Mouse (Mus musculus): ENCODE measurements around the gene Rbm18. TPM values are rescaled to one million over a fixed set of nuclear protein-coding genes. Genes with fewer than 3 reads are reported as not detected.

The Rbm18 gene
- total and polyA plus RNA-seq, 2 experiments from 2014 or later, result 61.4 to 98.7 TPM

DNA sequence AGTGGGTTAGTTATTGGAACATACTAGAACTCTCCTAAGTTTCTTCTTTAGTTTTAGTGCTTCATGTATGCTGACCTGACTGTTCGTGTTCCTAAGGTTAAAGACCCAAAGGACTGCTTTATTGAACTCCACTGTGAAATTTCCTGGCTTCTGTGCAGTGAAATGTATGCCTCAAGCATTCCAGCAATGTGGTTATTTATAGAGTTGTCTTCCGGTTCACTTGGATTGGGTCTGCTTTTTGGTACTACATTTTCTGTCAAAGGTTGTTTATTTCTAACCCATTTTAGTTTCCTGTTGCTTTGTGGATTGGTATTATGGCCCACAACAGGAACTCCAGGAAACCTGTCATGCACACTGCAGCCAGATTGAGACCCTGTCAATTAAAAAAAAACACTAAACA is 2.5 kb upstream of the Rbm18 start:
- no peaks in the 10 kb centered on the region for H3K27me3 ChIP-seq (ENCODE audit: insufficient read depth, low read length)
- H3K9me3 ChIP-seq (ENCODE audit: low read length), result no peaks in the 10 kb centered on the region
- H3K4me3 ChIP-seq (ENCODE audit: low read depth, low read length), result no peak overlapping the region
- H3K4me2 ChIP-seq (ENCODE audit: low read depth), result no peak overlapping the region
- H3K36me3 ChIP-seq (ENCODE audit: insufficient read depth), result peaks cover 7% of the 10 kb centered on the region; the same call in 1 of the 2 replicates
- H3K27ac ChIP-seq (ENCODE audit: low read depth, low read length), result no peak overlapping the region
- TF ChIP-seq CTCF (IDR thresholded peaks at IDR 0.05; ENCODE audit: low read depth), result no peak
- DNase-seq (no peak), ATAC-seq (no peak)
- H3K4me1 ChIP-seq (ENCODE audit: insufficient read depth), result peaks cover 6% of the 10 kb centered on the region
- H3K9ac ChIP-seq, result no peak overlapping the region
- 77% methylated on average over 2 of the region's 2 CpGs for WGBS

DNA sequence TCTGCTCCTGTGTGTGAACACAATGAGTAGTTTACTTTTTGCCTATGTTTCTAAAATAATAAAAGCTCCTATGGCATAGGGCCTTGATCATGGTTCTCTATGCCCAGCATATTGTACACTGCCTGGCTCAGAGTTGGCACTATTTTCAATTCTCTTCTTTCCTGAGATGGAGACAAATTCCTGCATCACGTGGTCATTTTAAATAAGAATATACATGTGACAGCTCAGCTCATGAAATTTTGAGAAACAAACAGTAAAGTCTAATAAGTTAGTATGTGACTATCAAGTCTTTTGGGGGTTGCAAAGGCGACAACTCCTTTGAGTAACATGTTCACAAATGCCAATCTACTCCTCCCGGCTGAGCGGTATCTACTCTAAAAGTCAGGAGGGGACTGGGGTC is 686 bp downstream of the Rbm18 start:
- H3K4me2 ChIP-seq (ENCODE audit: low read depth), result peak overlapping the region; percentile 61
- 2% methylated on average over 4 of the region's 4 CpGs for WGBS
- no peak for ATAC-seq
- no peak for TF ChIP-seq CTCF (IDR thresholded peaks at IDR 0.05; ENCODE audit: low read depth)
- H3K4me1 ChIP-seq (ENCODE audit: insufficient read depth), result peaks cover 6% of the 10 kb centered on the region
- peak overlapping the region; percentile 88 for H3K4me3 ChIP-seq (ENCODE audit: low read depth, low read length)
- peak overlapping the region; percentile 90 for H3K9ac ChIP-seq
- H3K9me3 ChIP-seq (ENCODE audit: low read length), result no peaks in the 10 kb centered on the region
- H3K27me3 ChIP-seq (ENCODE audit: insufficient read depth, low read length), result no peaks in the 10 kb centered on the region
- no peak for DNase-seq
- peaks cover 28% of the 10 kb centered on the region for H3K36me3 ChIP-seq (ENCODE audit: insufficient read depth)
- peak overlapping the region; percentile 83 for H3K27ac ChIP-seq (ENCODE audit: low read depth, low read length)

DNA sequence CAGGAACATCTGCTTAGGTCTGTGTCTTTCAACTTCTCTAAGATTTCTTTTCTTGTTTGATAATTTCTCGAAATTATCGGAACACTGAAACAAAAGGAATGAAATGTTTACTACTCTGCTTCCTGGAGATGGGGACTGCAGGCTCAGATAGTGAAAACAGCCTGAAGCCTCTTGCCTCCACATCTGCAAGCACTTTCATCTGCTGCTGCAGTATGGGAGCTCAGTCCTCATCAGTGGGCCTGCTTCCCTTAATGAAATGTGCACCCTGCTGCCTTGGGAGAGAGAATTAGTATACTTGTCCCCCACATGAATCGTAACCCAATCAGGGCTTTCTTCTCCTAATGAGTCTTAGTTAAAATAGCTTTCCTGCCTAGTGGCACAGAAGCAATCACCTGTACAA is 7.5 kb downstream of the Rbm18 start:
- Histone ChIP-seq H3K27me3 (ENCODE audit: insufficient read depth, low read length) (no peaks in the 10 kb centered on the region), H3K36me3 (ENCODE audit: insufficient read depth) (peaks cover 53% of the 10 kb centered on the region), H3K9ac (no peak overlapping the region), H3K4me1 (ENCODE audit: insufficient read depth) (no peaks in the 10 kb centered on the region), H3K27ac (ENCODE audit: low read depth, low read length) (no peak overlapping the region), H3K9me3 (ENCODE audit: low read length) (no peaks in the 10 kb centered on the region), H3K4me2 (ENCODE audit: low read depth) (no peak overlapping the region), H3K4me3 (ENCODE audit: low read depth, low read length) (no peak overlapping the region)
- ATAC-seq (no peak), DNase-seq (no peak)
- no peak for TF ChIP-seq CTCF (IDR thresholded peaks at IDR 0.05; ENCODE audit: low read depth)
- WGBS, result 77% methylated on average over 3 of the region's 3 CpGs

DNA sequence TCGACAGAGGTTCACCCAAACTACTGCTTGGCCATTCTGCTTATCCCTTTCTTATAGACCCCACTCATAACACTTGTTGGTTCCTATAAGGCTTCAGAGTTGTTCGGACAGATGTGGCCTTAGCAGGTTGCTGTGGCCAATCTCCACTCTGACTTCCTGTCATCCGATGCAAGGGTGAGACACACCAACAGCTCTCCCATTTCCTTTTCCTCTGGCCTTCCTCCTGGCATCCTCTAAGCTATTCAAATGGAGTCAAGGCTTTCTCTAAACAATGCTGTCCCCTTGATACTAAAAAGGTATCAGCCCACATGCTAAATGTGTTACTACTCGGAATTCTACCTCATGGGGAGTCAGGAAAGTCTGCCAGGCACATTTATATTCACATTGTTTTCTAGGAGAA is 8.6 kb downstream of the Rbm18 start:
- no peaks in the 10 kb centered on the region for H3K4me1 ChIP-seq (ENCODE audit: insufficient read depth)
- WGBS, result 78% methylated on average over 4 of the region's 4 CpGs
- H3K36me3 ChIP-seq (ENCODE audit: insufficient read depth), result peaks cover 51% of the 10 kb centered on the region
- no peak overlapping the region for H3K27ac ChIP-seq (ENCODE audit: low read depth, low read length)
- no peaks in the 10 kb centered on the region for H3K27me3 ChIP-seq (ENCODE audit: insufficient read depth, low read length)
- no peak for TF ChIP-seq CTCF (IDR thresholded peaks at IDR 0.05; ENCODE audit: low read depth)
- no peak overlapping the region for H3K9ac ChIP-seq
- no peak for DNase-seq
- no peaks in the 10 kb centered on the region for H3K9me3 ChIP-seq (ENCODE audit: low read length)
- ATAC-seq, result no peak
- no peak overlapping the region for H3K4me2 ChIP-seq (ENCODE audit: low read depth)
- no peak overlapping the region for H3K4me3 ChIP-seq (ENCODE audit: low read depth, low read length)

DNA sequence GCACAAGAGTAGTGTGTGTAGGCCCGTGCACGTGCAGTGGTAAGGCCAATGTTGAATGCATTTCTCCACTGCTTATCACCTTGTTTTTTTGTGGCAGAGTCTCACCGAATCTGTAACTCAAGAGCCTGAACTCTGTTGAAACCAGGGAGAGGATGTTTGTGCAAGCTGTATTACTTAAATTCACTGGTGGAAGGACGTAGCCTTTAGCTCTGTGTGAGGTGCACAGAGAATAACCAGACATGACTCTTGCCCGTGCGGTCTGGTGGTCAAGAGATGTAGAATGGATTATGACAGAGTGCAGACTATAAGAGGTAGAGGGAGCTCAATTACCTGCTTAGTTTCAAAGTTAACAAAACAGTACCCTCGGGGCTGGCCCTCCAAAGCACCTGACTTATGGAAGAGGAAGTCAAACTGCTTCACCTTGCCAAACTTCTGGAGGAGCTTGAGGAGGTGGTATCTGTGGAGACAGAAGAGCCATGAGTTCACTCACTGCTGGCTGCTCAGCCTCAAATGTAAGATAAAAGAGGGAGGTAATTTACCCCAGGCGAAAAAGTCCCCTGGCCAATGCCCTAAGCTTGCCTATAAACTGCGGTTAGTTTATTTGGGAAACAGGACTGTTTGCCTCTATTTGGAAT is 9.7 kb downstream of the Rbm18 start:
- TF ChIP-seq CTCF (IDR thresholded peaks at IDR 0.05; ENCODE audit: low read depth), result no peak
- no peaks in the 10 kb centered on the region for H3K4me1 ChIP-seq (ENCODE audit: insufficient read depth)
- ATAC-seq, result no peak
- no peaks in the 10 kb centered on the region for H3K9me3 ChIP-seq (ENCODE audit: low read length)
- DNase-seq, result no peak
- H3K27me3 ChIP-seq (ENCODE audit: insufficient read depth, low read length), result no peaks in the 10 kb centered on the region
- no peak overlapping the region for H3K9ac ChIP-seq
- H3K27ac ChIP-seq (ENCODE audit: low read depth, low read length), result no peak overlapping the region
- WGBS, result 97% methylated on average over 9 of the region's 9 CpGs
- peaks cover 56% of the 10 kb centered on the region for H3K36me3 ChIP-seq (ENCODE audit: insufficient read depth)
- no peak overlapping the region for H3K4me2 ChIP-seq (ENCODE audit: low read depth)
- H3K4me3 ChIP-seq (ENCODE audit: low read depth, low read length), result no peak overlapping the region

DNA sequence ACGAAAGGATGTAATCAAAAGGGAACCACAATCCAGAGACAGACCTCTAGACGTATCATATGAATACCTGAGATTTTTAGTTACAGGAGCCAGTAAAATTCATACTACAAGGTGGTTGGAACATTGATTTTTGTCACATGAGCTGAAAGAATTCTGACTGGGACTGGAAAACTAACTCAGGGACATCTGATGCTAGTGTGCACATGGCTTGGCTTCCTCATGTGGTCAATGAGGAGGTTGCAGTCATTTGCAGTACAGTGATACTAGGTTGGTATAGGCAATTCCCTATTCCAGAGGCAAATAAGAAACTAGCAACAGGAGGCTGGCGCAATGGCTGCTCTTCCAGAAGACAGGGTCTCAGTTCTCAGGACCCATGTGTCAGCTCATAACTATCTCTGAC is 23.9 kb downstream of the Rbm18 start:
- WGBS, result 80% methylated on average over 3 of the region's 3 CpGs
- no peak for ATAC-seq
- Histone ChIP-seq H3K4me2 (ENCODE audit: low read depth) (no peak overlapping the region), H3K27me3 (ENCODE audit: insufficient read depth, low read length) (peaks cover 19% of the 10 kb centered on the region), H3K4me3 (ENCODE audit: low read depth, low read length) (no peak overlapping the region), H3K9me3 (ENCODE audit: low read length) (no peaks in the 10 kb centered on the region), H3K36me3 (ENCODE audit: insufficient read depth) (peaks cover 21% of the 10 kb centered on the region), H3K27ac (ENCODE audit: low read depth, low read length) (no peak overlapping the region), H3K9ac (no peak overlapping the region), H3K4me1 (ENCODE audit: insufficient read depth) (no peaks in the 10 kb centered on the region)
- peak; percentile 35; the same call in 1 of the 2 replicates for TF ChIP-seq CTCF (IDR thresholded peaks at IDR 0.05; ENCODE audit: low read depth)
- no peak for DNase-seq

DNA sequence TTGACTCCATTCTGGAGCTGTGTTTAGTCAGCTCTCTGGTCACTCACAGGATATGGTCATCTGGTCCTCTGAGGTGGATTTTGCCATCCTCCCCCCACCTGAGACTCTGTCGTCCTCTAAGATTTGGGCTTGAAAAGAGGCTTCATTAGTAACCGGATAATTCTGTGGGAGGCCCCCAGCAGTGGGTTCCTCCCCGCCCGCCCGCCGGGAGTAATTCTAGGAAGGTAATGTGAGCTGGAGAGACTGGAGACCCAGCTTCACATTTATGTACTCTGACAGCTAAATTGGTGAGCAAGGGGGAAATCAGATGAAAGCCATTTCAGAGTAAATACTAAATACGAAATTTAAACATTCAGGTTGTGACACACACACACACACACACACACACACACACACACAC is 28.0 kb downstream of the Rbm18 start:
- Histone ChIP-seq H3K4me1 (ENCODE audit: insufficient read depth) (peaks cover under 1% of the 10 kb centered on the region; the same call in 1 of the 2 replicates), H3K27ac (ENCODE audit: low read depth, low read length) (no peak overlapping the region), H3K9me3 (ENCODE audit: low read length) (no peaks in the 10 kb centered on the region), H3K36me3 (ENCODE audit: insufficient read depth) (no peaks in the 10 kb centered on the region), H3K4me2 (ENCODE audit: low read depth) (no peak overlapping the region), H3K27me3 (ENCODE audit: insufficient read depth, low read length) (peaks cover 49% of the 10 kb centered on the region), H3K4me3 (ENCODE audit: low read depth, low read length) (no peak overlapping the region), H3K9ac (no peak overlapping the region)
- DNase-seq, result no peak
- TF ChIP-seq CTCF (IDR thresholded peaks at IDR 0.05; ENCODE audit: low read depth), result no peak
- ATAC-seq, result no peak
- 8% methylated on average over 7 of the region's 7 CpGs for WGBS
